Mouse (Mus musculus): ENCODE results near the gene Cyp4a32. TPM values are rescaled to one million over a fixed set of nuclear protein-coding genes. Genes with fewer than 3 reads are reported as not detected.
"Not testable (repeated sequence)": the region's sequence is repeated elsewhere in the genome, so short reads cannot be mapped to it uniquely, and the experiment has no call there.

The Cyp4a32 gene
- not detected in 2 replicates for polyA plus RNA-seq (2015; fragmentation: Nextera tagmentation; extraction: Ambion mirVana)

DNA sequence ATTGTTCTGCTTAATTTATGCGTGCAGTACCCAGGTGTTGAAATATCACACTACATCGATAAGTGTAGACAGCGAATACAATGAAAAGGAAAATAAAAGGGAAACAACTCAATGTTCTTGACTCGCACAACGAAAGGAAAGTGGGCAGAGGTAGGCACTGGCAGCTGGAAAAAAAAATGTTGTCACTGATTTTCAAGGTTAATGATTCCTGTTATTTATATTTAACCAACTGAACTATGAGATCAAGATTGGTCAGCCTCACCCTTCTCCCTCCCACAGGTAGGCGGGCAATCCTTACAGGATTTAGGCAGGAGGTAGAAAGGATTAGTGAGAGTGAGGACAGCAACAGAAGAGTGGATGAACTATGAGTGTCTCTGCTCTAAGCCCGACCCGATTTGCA, at the start of gene Cyp4a32:
Gene Cyp4a32, plus strand, starts transcription at position 359 of the 400 bp plus-strand sequence.
- not testable (repeated sequence) for H3K36me3 ChIP-seq; ATAC-seq (ENCODE audit: low read depth); H3K4me1 ChIP-seq (replicated peaks); H3K4me2 ChIP-seq; H3K27me3 ChIP-seq; H3K9me3 ChIP-seq; H3K9ac ChIP-seq; H3K27ac ChIP-seq (replicated peaks); H3K4me3 ChIP-seq
- 94% methylated on average over 8 of the region's 8 CpGs for whole genome bisulfite sequencing

DNA sequence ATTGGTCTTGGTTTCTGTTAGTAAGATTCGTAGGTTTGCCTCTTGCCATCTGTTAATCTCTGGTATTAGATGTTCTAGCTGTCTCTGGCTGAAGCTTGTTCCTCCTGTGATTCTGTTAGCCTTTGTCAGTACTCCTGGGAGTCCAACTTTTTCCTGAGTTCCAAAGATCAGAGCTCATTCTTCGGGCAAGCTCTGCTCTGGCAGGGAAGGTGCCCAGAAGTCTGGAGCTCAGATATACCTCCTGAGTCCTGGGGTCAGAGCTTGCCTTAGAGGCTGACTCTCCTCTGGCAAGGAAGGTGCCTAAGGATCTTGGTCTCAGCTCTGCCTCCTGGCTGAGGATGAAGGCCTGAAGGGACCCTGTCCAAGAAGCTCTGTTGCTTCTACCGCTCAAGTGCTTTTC, 48.0 kb upstream of the Cyp4a32 start:
- 91% methylated on average over 3 of the region's 3 CpGs for WGBS
- Histone ChIP-seq H3K27ac (replicated peaks) (no peak overlapping the region), H3K27me3 (no peaks in the 10 kb centered on the region), H3K4me1 (replicated peaks) (no peaks in the 10 kb centered on the region), H3K36me3 (no peaks in the 10 kb centered on the region), H3K9me3 (no peaks in the 10 kb centered on the region), H3K4me3 (no peak overlapping the region), H3K9ac (no peak overlapping the region), H3K4me2 (no peak overlapping the region)
- no peak for ATAC-seq (ENCODE audit: low read depth)

DNA sequence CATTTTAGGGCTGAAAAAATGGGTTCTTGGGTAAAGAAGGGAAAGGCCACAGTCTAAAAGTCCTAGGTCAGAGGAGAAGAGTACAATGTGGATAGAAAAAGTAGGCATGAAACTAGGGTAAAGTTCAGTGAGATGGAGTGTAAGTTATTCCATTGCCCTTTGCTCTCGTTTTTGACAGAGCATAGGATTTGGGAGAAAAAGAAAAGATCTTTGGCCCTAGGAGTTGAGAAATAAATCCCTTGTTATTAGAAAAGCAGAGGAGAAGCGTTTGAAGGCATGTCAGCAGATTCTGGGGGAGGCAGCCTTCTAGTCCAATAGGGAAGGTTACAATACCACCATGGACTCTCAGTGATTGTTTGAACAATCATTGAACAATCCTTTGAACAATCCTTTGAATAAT, 45.3 kb upstream of the Cyp4a32 start:
- Histone ChIP-seq H3K4me3 (no peak overlapping the region), H3K4me2 (no peak overlapping the region), H3K27ac (replicated peaks) (no peak overlapping the region), H3K9ac (no peak overlapping the region), H3K4me1 (replicated peaks) (no peaks in the 10 kb centered on the region), H3K36me3 (no peaks in the 10 kb centered on the region), H3K27me3 (no peaks in the 10 kb centered on the region), H3K9me3 (no peaks in the 10 kb centered on the region)
- ATAC-seq (ENCODE audit: low read depth), result no peak
- 68% methylated on average over 2 of the region's 2 CpGs for WGBS

DNA sequence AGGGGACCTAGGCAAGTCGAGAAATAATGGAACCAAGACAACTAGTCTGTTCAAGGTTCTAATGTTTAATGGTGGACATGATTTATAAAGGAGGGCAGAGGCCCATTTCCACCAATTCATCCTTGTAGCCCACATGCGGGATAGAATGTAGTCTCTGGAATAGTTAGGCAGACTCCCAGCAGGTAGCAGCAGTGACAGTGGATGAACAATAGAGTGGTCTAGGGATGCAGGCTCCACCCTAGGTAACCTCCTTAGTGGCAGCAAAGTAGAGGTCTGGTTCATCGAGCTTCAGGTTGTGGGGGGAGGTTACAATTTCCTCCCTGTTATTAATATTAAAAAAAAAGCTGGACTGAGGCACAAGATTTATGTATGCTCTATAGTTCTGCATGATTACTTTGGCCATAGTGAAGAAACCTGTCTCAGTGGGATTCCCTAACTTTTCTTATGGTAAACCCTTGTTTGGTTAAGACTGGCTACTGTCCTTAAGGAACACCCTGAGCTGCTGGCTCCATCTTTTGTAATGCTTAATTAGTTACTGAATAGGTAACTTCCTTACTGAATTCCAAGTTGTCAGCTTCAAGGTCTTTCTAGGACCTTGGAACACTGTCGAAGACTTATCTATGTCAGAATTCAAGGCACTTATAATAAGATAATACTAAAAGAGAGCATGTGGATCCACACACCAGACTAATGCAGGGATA, 42.8 kb upstream of the Cyp4a32 start:
- WGBS, result 41% methylated on average over 4 of the region's 4 CpGs
- H3K27me3 ChIP-seq, result no peaks in the 10 kb centered on the region
- no peak overlapping the region for H3K4me2 ChIP-seq
- H3K4me1 ChIP-seq (replicated peaks), result no peaks in the 10 kb centered on the region
- no peak overlapping the region for H3K9ac ChIP-seq
- no peak overlapping the region for H3K4me3 ChIP-seq
- H3K9me3 ChIP-seq, result no peaks in the 10 kb centered on the region
- no peak overlapping the region for H3K27ac ChIP-seq (replicated peaks)
- no peaks in the 10 kb centered on the region for H3K36me3 ChIP-seq
- no peak for ATAC-seq (ENCODE audit: low read depth)

DNA sequence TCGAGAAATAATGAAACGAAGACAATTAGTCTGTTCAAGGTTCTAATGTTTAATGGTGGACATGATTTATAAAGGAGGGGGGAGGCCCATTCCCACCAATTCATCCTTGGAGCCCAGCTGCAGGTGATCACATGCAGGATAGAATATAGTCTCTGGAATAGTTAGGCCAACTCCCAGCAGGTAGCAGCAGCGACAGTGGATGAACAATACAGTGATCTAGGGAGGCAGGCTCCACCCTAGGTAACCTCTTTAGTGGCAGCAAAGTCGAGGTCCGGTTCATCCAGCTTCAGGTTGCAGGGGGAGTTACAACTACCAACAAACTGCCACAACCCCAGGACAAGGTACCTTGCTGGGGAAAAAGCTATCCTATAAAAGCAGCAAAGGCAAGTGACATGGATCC, 39.5 kb upstream of the Cyp4a32 start:
- H3K27ac ChIP-seq (replicated peaks); H3K9ac ChIP-seq; H3K9me3 ChIP-seq; H3K27me3 ChIP-seq; H3K4me2 ChIP-seq; H3K36me3 ChIP-seq; H3K4me3 ChIP-seq; ATAC-seq (ENCODE audit: low read depth); H3K4me1 ChIP-seq (replicated peaks): not testable (repeated sequence)
- 58% methylated on average over 5 of the region's 5 CpGs for WGBS

DNA sequence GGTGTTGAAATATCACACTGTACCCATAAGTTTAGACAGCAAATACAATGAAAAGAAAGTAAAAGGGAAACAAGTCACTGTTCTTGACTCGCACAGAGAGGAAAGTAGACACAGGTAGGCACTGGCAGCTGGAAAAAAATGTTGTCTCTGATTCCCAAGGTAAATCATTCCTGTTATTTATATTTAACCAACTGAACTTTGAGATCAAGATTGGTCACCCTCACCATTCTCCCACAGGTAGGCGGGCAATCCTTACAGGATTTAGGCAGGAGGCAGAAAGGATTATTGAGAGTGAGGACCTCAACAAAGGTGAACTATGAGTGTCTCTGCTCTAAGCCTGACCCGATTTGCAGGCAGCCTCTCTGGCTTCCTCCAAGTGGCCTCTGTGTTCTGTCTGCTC, 37.4 kb upstream of the Cyp4a32 start, which contains the start of gene Cyp4a31:
Gene Cyp4a31, plus strand, starts transcription at position 249 of the 400 bp plus-strand sequence.
- Histone ChIP-seq H3K27ac (replicated peaks) (no peak within 1 kb of the TSS), H3K4me2 (no peak within 1 kb of the TSS), H3K9ac (no peak within 1 kb of the TSS), H3K9me3 (no peaks in the 10 kb centered on the region), H3K36me3 (no peaks in the 10 kb centered on the region), H3K4me3 (no peak within 1 kb of the TSS), H3K27me3 (no peaks in the 10 kb centered on the region), H3K4me1 (replicated peaks) (no peaks in the 10 kb centered on the region)
- no peak for ATAC-seq (ENCODE audit: low read depth)
- WGBS, result 87% methylated on average over 3 of the region's 3 CpGs

DNA sequence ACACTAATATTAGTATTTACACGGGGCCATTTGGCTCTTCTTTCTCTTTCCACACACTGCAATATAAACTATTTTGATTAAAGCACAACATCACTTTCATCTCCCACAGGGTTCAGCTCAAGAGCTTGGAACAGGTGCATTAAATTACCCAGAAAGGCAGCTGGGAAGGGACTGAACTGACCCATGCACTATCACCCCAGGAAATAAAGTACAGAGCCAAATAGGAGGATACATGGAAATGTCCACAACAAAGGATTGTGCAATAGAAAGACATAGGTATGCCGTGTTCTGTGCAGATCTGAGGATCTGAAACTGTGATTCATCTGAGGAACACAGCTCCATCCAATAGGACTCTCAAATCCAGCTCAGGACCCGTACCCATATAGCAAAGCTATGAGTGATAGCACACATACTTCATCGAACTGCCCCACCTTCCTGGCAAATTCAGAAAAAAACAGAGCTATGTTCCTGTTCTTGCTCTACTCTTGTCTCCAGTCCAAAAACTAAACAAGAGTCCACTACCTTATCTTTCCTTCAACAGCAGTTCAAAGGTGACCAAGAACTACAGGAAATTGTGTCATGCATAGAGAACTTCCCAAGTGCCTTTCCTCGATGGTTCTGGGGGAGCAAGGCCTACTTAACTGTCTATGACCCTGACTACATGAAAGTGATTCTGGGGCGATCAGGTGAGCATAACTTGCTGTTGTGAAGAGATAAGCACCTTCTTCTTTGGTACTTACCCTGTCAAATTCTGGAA, 36.1 kb upstream of the Cyp4a32 start:
- H3K4me3 ChIP-seq; ATAC-seq (ENCODE audit: low read depth); H3K27ac ChIP-seq (replicated peaks); H3K4me1 ChIP-seq (replicated peaks); H3K27me3 ChIP-seq; H3K36me3 ChIP-seq; H3K9me3 ChIP-seq; H3K9ac ChIP-seq; H3K4me2 ChIP-seq: not testable (repeated sequence)
- 87% methylated on average over 6 of the region's 6 CpGs for WGBS

DNA sequence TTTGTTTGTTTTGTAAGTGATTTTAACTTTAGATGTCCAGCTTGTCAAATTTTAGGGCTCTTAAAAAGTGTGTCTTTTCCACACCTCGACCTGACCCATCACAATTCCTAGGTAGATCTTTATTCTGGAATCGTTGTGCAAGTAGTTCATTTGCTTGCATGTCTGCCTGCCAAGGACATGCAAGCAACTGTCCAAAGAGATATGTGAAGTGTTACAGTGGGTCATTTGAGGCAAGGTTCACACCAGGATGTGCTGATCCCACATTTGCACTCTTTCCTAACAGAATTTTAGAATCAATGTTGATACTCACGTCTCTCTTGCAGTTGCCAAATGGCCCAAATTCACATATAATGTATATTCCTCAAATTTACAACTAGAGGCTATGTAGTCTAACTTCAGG, 25.5 kb upstream of the Cyp4a32 start:
- H3K9ac ChIP-seq, result no peak overlapping the region
- H3K27me3 ChIP-seq, result no peaks in the 10 kb centered on the region
- H3K4me1 ChIP-seq (replicated peaks), result no peaks in the 10 kb centered on the region
- no peak overlapping the region for H3K4me2 ChIP-seq
- no peak overlapping the region for H3K27ac ChIP-seq (replicated peaks)
- no peaks in the 10 kb centered on the region for H3K36me3 ChIP-seq
- whole genome bisulfite sequencing, result 84% methylated on average over 3 of the region's 3 CpGs
- no peaks in the 10 kb centered on the region for H3K9me3 ChIP-seq
- H3K4me3 ChIP-seq, result no peak overlapping the region
- ATAC-seq (ENCODE audit: low read depth), result no peak

DNA sequence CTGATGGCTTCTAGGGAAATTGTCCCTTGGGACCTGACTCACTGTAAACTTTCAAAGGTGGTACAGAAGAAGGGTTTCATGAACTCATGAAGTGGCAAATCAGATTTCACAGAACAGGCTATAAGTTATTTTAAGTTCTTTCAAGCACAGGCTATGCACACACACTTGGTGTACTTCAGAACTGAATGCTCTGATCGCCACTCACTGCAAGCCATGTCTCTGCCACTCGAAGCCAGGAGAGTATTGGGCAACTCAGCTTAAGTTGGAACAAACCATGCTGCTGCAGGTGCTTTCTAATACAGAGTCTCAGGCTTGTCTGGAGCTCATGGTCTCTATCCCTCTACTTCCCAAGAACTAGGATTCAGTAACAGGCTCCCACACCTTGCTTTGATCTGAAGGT, 25.0 kb upstream of the Cyp4a32 start:
- H3K4me1 ChIP-seq (replicated peaks), result no peaks in the 10 kb centered on the region
- no peak overlapping the region for H3K4me2 ChIP-seq
- H3K27ac ChIP-seq (replicated peaks), result no peak overlapping the region
- no peaks in the 10 kb centered on the region for H3K9me3 ChIP-seq
- H3K9ac ChIP-seq, result no peak overlapping the region
- no peaks in the 10 kb centered on the region for H3K36me3 ChIP-seq
- H3K27me3 ChIP-seq, result no peaks in the 10 kb centered on the region
- WGBS, result 74% methylated on average over 2 of the region's 2 CpGs
- ATAC-seq (ENCODE audit: low read depth), result no peak
- H3K4me3 ChIP-seq, result no peak overlapping the region

DNA sequence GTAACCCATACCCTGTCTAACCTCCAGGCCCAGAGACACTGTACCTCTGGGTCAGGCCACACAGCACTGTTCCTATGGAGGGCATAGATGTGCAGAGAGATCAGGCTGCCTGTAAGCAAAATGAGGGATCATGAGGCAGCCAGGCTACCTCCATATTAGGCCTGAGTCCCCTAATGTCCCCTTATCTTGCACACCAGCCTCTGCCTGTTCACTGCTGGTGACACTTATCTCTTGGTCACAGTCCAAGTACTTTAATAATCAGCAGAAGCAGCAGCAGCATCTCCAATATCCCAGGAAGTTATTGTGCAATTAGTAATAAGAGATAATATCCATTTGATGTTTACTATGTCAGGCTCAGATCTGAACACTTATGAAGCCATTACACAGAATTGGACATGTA, 17.7 kb upstream of the Cyp4a32 start:
- Histone ChIP-seq H3K4me1 (replicated peaks) (no peaks in the 10 kb centered on the region), H3K4me2 (no peak overlapping the region), H3K27ac (replicated peaks) (no peak overlapping the region), H3K9me3 (no peaks in the 10 kb centered on the region), H3K27me3 (no peaks in the 10 kb centered on the region), H3K9ac (no peak overlapping the region), H3K4me3 (no peak overlapping the region), H3K36me3 (no peaks in the 10 kb centered on the region)
- ATAC-seq (ENCODE audit: low read depth), result no peak

DNA sequence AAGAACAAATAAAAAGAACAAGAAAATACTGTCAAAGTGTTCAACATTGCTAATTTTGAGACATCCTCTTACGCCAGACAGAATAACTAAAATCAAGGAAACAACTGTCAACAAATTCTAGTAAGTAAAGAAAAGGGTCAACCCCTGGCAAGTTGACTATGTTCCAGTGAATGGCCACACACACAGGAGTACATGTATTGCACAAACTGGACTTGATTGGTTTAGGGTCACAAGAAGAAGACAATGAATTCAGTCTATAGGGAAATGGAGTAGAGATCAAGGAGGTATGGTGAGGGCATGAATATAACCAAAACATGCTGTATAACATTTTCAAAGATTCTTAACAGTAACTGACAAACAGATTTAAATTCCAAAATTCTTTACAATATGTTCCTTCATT, 4.4 kb upstream of the Cyp4a32 start:
- Histone ChIP-seq H3K4me1 (replicated peaks) (no peaks in the 10 kb centered on the region), H3K9me3 (no peaks in the 10 kb centered on the region), H3K27me3 (no peaks in the 10 kb centered on the region), H3K9ac (no peak overlapping the region), H3K4me3 (no peak overlapping the region), H3K4me2 (no peak overlapping the region), H3K27ac (replicated peaks) (no peak overlapping the region), H3K36me3 (no peaks in the 10 kb centered on the region)
- WGBS, result 94% methylated on average over 1 of the region's 1 CpGs
- ATAC-seq (ENCODE audit: low read depth), result no peak

DNA sequence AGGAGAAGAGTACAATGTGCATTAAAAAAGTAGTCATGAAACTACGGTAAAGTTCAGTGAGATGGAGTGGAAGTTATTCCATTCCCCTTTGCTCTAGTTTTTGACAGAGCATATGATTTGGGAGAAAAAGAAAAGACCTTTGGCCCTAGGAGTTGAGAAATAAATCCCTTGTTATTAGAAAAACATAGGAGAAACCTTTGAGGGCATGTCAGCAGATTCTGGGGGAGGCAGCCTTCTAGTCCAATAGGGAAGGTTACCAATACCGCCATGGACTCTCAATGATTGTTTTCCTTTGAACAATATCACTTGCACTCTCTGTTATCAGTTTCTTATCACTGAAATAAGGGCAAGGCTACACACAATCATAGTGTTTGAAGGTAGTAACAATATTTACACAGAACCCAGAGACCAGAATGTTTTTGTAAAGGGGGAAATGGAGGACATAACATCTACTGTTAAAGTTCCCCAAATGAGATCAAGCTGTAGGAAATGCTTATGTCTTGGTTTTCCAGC, 3.9 kb upstream of the Cyp4a32 start:
- H3K27ac ChIP-seq (replicated peaks), result no peak overlapping the region
- H3K4me1 ChIP-seq (replicated peaks), result no peaks in the 10 kb centered on the region
- no peak overlapping the region for H3K9ac ChIP-seq
- no peaks in the 10 kb centered on the region for H3K36me3 ChIP-seq
- H3K9me3 ChIP-seq, result no peaks in the 10 kb centered on the region
- no peak overlapping the region for H3K4me2 ChIP-seq
- H3K27me3 ChIP-seq, result no peaks in the 10 kb centered on the region
- ATAC-seq (ENCODE audit: low read depth), result no peak
- 93% methylated on average over 2 of the region's 2 CpGs for WGBS
- H3K4me3 ChIP-seq, result no peak overlapping the region

All from neural tube, embryonic 13.5 days (tissue).